Mouse (Mus musculus) urinary bladder, postnatal 10 days (tissue): ENCODE data around the gene Nudcd3.

Experiments used
- DNase-seq: peaks from one replicate; pipeline ENCODE4 v3.0.0; 2022; ENCODE audit warnings: low spot score

Gene Nudcd3

DNA sequence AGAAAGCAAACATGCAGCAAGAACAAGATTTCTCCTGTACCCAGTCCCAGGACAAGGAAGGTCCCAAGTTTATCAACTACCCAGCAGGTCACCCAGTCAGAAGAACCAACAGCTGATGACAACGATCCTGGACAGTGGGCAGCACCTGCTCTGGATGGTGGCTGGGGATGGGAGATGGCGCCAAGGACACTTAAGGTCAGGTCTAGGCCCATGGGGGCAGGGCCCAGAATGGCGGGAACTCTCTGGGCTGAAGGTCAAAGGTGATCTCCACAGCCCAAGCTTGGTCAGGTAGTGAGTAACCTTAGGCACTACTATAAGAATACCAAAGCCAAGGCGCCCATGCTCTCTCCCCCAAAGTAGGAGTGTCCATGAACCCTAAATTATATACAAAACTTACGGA is 138.3 kb downstream of the Nudcd3 start:
- no peak for DNase-seq

DNA sequence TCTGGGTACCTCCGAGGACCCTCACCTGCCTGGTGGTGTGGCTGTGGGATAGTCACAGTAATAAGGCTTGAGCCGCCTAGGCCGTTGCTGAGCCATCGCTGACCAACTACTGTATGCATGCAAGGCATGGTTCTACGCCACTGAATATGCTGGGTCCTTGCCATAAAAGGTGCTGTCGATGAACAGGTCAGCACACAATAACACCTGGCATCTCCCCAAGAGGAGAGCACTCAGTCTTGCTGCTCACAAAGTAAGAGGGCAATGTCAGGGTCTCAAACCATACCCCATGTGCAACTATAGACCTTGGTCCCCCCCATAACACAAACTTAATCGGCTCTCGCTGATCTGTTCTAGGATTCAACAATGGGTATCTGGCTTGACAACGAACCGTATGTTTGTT is 141.1 kb downstream of the Nudcd3 start:
- no peak for DNase-seq
